Mouse (Mus musculus): ENCODE data around the gene Stac2. TPM values are rescaled to one million over a fixed set of nuclear protein-coding genes. Genes with fewer than 3 reads are reported as not detected.

Gene Stac2
- total RNA-seq, 4 experiments from 2014 or later = 83.1 to 109 (median 94.1) TPM

- no peak for DNase-seq (ENCODE audit: low spot score in 2 of 2)
These were observed 31.6 kb downstream of the Stac2 start for GRCm38 (mm10) chr11:98021565-98022252.

DNA sequence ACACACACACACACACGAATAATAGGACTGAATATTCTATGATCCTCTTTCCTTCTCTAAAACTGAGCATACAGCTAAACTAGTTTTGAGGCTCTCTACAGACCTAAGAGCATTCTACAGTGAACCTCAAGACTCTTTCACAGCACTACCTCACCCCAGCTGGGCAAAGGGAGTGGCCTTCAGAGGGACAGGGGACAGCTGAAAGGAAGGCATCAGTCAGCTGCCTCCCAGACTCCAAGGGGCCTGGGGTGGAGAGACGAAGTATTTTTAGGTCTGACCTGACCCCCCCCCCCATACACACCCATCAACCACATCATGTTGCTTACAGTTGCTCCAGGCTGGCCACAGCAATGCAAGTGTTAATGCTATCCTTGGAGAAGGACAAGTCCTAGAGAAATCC, 32.1 kb downstream of the Stac2 start:
- no peak for DNase-seq (ENCODE audit: low spot score in 2 of 2)

DNA sequence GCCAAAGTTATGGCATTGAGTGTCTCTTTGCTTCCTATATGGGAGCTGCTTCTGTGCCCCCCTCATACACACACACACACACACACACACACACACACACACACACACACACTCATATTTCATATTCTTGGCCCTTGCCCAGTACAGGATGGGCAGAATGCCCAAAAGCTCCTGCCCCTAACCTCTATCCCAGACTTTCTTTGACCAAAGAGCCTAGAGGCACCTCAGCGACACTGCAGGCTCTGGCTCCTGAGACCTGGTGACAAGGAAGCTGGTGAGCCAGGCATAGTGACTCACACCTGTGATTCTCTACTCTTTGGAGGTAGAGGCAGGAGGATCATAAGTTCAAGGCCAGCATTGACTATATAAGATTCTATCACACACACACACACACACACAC, 32.6 kb downstream of the Stac2 start:
- DNase-seq (ENCODE audit: low spot score in 2 of 2) = no peak

DNA sequence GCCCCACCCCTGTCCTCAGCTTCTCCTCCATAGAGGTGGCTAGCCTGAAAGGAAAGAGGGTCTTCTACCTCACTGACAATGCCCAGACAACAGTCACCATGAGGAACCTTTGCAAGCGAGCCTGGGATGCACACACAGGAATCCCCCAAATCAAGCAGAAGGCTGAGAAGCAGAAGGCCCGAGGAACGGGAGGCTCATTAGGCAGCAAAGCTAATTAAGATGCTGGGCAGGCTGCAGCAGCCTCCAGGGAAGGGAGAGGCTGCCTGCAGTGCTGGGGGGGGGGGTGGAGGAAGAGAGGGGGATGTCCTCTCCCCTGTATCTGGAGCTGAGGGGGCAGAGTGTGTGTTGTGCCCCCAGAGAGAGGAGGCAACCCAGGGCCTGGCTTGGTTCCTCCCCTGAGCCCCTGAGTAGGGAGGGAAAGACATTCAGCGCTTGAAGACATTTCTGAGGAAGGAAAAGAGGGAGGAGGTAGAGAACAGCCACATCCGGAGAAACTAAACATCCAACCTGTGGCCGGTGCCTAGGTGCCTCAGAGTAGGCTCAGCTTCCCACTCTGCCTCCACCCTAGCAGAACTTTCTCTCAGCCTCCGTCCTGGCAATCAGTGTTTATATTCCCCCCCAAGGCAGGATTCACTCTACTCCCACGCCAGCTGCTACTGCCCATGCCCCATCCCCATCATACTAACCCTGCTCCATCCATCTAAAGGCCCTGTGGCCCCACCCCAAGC, 33.2 kb downstream of the Stac2 start:
- DNase-seq (ENCODE audit: low spot score in 2 of 2) = no peak

DNA sequence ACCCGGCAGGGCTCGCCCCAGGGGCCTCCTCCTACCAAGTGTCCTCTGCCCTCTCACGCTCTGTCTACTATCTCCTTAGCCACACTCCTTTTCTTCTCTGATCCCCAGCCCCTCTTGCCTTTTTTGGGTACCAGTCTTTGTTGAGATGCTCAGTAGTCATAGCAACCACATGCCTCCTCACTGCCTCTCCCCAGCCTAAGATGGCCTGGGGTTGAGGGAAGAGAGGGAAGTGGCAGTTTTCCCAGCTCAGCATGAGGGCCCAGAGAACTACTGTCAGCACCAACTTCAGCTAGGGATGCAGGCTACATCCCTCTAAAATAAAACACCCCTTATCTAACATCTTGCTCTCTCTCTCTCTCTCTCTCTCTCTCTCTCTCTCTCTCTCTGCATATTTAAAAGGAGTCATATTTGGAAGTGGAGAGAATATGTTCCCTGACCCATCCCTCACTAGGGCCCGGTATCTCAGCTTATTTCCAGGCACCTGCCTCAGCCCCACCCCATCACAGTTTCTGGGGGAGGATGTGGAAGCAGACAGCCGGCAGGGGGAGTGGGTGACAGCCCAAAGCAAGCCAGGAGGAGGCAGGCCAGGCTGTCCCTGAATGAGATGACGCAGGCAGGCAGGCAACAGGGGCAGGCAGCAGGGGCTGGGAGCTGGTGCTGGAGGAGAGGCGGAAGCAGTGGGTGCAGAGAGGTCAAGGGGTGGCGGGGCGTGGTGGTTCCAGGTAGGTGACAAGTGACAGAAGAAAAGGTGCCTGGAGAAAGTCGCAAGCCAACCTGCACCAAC, 34.2 kb downstream of the Stac2 start:
- DNase-seq (ENCODE audit: low spot score in 2 of 2) = peak in 1 of 2 experiments; percentile 90

GRCm38 (mm10) chr11:98018222-98018621, 35.0 kb downstream of the Stac2 start:
- no peak for DNase-seq (ENCODE audit: low spot score in 2 of 2)

DNA sequence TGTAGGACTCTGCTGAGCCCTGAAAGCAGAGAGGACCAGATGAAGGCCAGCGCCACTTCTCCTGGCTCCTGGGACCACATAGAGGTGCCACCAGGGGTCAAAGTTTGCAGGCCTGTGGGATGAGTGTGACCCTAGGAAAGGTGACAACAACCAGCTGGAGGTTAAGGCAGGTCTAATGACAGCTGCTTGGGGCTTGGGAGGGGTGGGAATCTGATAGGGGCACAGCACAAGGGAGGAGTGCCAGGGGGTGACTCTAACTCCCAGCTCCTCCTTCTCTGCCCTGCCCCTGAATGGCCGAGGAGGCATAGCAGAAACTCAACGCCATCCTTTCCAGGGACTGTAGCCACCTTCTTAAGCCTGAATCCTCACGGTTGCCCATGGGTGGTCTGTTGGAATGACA, 36.4 kb downstream of the Stac2 start:
- no peak for DNase-seq (ENCODE audit: low spot score in 2 of 2)

- DNase-seq (ENCODE audit: low spot score in 2 of 2) = no peak
These were observed 37.1 kb downstream of the Stac2 start for GRCm38 (mm10) chr11:98016177-98016576.

DNA sequence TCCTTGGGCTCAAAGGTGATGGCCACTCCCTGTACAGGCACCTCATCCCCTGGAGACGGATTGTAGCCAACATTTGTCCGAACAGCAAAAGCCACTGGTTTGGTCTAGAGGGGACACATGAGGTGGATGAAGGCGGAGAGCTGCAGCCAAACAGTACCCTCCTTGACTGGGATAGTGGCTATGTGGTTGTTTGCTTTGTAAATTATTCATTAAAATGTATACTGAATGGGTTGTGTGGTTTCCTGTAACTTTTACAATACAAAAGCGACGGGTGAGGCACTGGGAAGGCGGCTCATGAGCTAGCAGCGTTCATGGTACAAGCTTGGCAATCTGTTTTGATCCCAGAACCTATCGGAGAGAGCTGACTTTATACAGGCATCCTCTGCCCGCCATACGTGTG, 40.4 kb downstream of the Stac2 start:
- DNase-seq (ENCODE audit: low spot score in 2 of 2) = no peak

DNA sequence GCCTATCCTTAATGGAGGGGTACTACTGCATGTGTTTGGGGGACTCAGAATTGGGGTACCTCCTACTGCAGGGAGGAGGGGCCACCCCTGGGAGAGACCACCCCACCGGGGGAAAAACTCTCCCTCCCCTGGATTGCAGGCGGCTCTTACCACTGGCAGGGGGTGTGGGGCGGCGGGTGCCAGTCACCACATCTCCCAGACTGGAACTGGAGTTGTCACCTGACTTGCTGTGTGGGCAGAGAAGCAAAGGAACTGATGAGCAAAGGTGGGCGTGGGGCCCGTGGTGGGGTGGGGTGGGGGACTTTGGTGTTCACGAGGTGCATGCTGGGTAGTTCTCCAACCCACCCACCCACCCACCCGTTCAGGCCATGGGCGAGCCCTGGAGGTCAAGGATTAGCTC, 41.5 kb downstream of the Stac2 start:
- DNase-seq (ENCODE audit: low spot score in 2 of 2) = no peak

- no peak for DNase-seq (ENCODE audit: low spot score in 2 of 2)
These were observed 45.2 kb downstream of the Stac2 start for GRCm38 (mm10) chr11:98008087-98008486.

DNA sequence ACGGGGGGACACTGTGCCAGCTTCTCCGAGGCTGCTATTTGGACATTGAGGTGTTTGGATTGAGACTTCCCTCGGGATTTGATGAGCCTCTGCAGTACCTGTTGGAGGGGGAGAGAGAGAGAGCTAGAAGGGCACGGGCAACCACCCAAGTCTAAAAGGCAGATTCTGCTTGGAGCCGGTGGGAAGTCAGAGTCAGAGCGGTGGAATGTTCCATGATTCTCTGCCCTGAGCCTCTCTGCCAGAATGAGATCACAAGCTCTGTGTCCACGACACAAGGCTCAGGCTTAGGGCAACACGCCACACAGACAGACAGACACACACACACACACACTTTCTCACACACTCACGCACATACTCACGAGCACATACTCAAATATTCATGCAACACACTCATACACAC, 47.6 kb downstream of the Stac2 start:
- DNase-seq (ENCODE audit: low spot score in 2 of 2) = no peak

GRCm38 (mm10) chr11:98005076-98005475, 48.2 kb downstream of the Stac2 start:
- DNase-seq (ENCODE audit: low spot score in 2 of 2) = no peak

DNA sequence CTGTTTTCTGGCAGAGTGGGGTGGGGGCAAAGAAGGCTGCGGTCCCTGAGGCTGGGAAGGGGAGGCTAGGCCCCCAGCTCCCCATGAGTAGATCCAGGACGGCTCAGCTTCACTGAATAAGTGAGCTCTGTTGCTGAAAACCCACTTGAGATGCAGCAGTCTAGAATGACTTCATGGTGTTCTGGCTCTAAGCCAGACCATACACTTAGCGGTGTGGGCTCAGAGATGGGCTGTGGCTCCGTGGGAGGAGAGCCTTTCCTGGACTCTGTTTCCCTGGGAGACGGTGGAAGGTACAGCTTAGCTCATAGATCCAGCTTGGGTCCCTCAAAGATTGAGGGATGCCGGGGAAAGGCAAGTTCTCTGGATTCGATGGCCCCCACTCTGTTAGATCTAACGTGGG, 49.1 kb downstream of the Stac2 start:
- DNase-seq (ENCODE audit: low spot score in 2 of 2) = peak in 1 of 2 experiments; percentile 81

DNA sequence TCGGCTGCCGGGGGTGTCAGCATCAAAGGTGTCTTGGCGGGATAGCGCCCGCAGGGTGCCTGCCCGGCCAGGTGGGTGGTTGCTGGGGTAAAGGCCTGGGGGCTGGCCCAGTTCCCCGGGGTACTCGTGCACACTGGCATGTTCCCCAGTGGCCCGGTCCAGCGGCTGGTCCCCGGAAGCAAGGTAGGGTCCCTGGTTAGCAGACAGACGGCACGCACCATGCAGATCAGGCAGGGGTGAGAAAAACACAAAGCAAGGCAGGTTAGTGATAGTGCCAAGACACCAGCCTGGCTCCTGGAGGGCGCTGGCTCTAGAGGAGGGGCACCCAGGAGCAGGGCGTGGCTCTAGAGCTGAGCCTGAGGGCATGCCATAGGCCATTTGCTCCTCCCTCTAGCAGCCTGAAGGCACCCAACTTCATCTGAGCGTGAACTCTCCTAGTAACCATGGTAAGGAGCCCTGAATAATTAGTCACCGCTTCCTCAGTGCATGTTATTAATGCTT, 50.0 kb downstream of the Stac2 start:
- no peak for DNase-seq (ENCODE audit: low spot score in 2 of 2)

GRCm38 (mm10) chr11:98002627-98003026, 50.6 kb downstream of the Stac2 start:
- peak in 1 of 2 experiments; percentile 63 for DNase-seq (ENCODE audit: low spot score in 2 of 2)

DNA sequence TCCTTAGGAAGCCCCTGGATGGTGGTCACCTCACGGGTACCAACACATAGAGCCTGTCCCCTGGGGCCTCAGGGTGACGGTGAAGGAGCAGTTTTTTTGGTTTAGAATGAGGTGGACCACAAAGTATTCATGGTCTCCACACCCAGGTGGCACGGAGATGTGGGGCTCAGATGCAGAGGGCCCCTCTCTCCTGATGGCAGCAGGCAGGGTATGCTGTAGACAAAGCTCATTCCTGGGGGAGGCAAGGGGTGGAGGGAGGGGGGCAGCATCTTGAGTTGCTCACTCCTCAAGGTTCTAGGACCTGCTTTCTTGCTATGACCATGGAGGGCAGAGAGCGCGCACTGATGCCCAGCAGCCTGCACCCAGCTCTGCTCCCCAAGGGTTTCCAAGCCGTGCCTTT, 51.3 kb downstream of the Stac2 start:
- DNase-seq (ENCODE audit: low spot score in 2 of 2) = no peak

DNA sequence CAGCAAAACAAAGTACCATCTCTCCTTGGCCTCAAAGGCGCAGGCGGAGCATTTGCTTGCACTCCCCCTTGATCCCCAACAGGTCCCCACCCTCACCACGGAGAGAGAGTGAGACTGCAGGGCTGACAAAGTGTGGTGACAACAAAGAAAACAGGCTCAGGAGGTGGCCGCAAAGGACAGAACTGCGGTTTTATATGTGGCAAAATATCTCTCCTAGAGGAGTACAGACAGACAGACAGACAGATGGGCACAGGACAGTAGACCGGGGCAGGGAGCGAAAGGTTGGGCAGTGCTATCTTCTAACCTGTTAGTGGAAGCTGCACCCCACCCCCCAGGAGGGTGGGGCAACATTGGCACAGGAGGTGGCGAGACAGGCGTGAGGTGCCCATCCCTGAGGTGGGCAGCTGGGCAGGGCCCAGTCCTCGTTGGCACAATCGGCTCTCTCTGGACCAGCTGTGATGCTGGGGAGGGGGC, 51.9 kb downstream of the Stac2 start:
- no peak for DNase-seq (ENCODE audit: low spot score in 2 of 2)

- no peak for DNase-seq (ENCODE audit: low spot score in 2 of 2)
These were observed 52.7 kb downstream of the Stac2 start for GRCm38 (mm10) chr11:98000378-98001140.

DNA sequence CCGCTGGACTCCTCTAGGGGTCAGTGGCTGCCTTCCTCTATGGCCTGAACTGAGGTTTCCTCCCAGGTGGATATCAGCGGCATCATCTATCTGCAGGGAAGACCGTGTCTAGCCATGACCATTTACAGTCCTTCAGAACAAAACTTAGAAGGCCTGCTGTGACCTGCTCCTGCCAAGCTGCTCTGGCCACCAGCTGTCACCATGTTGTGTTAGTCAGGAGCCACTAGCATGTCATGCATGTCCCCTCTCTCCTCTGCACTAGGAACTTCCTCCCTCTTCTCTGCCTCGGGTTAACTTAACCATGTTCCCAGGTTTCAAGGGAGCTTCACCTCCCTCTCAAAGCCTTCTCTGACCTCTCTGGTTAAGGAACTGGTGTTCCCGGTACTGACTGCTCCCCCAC, 53.5 kb downstream of the Stac2 start:
- no peak for DNase-seq (ENCODE audit: low spot score in 2 of 2)

DNA sequence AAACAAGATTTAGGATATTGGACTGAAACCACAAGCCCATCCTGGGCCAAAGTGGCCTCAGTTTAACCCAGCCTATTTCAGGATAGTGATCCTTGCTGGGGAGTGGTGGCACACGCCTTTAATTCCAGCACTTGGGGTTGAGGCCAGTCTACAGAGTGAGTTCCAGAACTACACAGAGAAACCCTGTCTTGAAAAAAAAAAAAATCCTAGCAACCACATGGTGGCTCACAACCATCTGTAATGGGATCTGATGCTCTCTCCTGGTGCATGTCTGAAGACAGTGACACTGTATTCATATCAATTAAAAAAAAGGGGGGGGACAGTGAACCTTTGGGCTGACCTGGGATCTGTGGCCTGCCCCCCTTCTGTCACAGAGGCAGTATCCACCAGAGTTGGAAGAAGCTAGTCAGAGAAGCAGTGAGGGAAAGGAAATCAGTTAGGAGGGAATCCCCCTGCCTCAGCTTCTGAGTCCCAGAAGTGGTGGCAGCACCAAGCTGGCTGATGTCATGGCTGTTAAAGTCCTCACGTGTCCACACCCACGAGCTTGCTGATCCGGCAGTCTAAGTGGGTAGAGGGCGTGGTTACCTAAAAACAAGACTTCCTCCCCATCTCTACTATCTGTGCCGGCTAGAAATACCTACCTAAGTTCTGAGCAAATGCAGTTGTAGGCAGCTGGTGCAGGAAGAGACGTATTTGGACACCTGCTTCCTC, 54.2 kb downstream of the Stac2 start:
- no peak for DNase-seq (ENCODE audit: low spot score in 2 of 2)
